Mouse (Mus musculus) heart, postnatal 36 days (tissue): Measurements from ENCODE around the gene Galnt5. TPM values are rescaled to one million over a fixed set of nuclear protein-coding genes. Genes with fewer than 3 reads are reported as not detected.

ENCODE experiments used
- DNase-seq, 2 experiments: peaks; one replicate each; pipeline ENCODE4 v3.0.0; 2021 to 2022
- intact Hi-C: fragments of 180-260 bp; cut with DNase I; formaldehyde crosslinking; loops from one replicate; pipeline ENCODE4 v1.15.1; 2025
- total RNA-seq, 2 experiments: library from RNA; stranded (reverse); gene quantifications; 2 replicates each; pipeline ENCODE4 v1.2.3; 2021

Galnt5 gene
- under 1 TPM in 1 of 2 experiments, not detected in 1; 0.08 TPM for total RNA-seq

DNA sequence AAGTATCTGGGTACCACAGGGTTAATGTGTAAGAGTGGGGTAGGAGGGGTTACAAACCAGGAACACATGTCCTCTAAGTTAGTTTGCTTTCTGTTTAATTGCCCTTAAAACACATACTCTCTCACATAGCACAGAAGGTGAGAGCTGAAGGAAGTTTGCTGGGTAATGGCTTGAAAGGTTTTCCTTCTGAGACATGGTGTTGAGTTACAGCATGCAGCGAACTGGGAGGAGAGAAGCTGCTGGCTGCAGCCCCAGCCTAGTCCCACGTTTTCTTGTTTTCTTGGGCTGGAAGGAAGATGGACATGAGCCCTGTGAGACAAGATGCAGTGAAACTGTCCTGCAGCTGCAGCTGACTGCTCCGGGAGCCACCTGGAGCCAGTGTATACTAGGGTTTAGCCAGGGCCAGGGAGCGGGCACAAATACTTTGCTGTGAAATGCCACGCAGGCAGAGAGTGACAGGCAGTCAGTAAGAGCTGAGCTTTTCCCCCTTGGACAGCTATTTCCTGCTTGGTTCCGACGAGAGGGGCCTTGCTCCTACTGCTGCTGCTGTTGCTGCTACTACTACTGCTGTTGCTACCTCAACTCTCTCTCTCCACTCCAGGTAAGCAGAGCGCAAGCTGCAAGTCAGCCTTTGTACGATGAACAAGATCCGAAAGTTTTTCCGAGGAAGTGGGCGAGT is at the start of gene Galnt5:
Galnt5 (plus strand) TSS at position 133 of the 679 bp plus-strand sequence.
- no peak for DNase-seq

DNA sequence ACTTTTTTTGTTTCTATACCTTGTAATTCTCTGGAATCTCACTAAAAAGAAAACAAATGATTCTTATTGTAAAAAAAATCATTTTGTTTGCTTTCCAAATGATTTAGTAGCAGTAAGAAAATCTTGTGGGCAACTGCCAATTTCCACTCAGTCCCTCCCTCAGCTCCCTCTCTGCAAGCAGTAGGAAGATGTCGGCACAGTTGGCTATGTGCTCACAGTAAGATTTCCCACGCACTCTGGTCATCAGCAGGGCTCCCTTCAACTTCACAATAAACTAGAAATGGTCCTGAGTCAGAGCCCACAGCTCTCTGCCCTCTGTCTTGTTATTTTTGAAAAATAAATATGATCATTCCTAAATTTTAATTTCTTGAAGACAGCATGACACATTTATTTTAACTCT is 46.1 kb upstream of the Galnt5 start:
- intact Hi-C loops = no loop called here

More for the DNA sequence above, at the start of gene Galnt5:
- intact Hi-C loops = no loop called here

DNA sequence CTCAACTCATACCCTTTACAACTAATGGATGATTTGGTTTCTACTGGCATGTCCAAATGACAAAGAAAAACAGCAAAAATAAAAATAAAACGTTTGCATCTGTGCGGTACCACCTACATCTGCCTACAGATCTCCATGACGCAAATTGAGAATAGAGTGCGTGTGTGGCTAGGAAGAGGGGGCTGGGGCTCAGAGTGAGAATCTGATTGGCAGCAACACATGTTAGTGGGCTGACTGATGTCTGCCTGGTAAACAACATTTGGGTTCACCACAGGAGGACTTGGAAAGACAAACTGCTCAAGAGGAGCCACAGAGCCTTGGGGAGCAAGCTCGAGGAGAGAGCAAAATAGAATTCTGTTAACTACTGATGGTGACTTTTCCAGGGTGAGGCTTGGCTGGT is 36.9 kb upstream of the Galnt5 start:
- DNase-seq = no peak
- intact Hi-C loops = no loop called here

More for the DNA sequence above, 46.1 kb upstream of the Galnt5 start:
- DNase-seq = no peak

DNA sequence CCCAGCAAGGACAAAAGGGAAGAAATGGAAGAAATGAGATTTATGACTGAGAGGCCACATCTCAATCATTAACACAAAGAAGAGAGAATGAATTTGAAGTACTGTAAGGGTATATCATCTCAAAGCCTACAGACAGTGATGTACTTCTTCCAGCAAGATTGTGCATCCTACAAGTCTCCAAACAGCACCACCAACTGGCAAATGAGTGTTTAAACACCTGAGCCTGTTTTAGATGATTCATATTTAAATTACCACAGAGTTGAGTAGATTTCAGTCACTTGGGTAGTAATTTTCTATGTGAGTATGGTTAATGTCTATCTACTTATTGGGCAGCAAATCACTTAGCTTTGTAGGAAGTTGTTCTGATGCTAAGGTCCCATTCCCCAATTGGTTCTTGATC is 15.4 kb upstream of the Galnt5 start:
- intact Hi-C loops = no loop called here

DNA sequence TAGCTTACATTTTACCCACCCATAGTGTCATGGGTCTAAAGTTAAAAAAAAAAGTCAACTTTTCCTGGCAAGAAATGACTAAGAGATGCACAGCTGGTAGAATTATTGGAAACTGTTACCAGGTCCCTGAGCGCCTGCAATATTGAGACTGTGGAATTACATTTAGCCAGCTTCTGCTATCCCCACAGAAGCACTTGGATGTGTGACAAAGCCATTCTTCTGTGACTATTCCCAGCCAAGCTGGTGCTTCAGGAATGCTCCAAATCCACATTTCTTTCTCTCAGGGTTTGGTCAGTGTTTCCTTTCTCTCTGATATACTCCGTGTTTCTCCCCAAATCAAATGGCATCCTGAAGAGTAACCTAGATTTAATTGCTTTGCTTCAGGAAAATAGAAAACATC is 6.6 kb upstream of the Galnt5 start:
- no peak for DNase-seq
- intact Hi-C loops = no loop called here

More for the DNA sequence above, 15.4 kb upstream of the Galnt5 start:
- DNase-seq = no peak

DNA sequence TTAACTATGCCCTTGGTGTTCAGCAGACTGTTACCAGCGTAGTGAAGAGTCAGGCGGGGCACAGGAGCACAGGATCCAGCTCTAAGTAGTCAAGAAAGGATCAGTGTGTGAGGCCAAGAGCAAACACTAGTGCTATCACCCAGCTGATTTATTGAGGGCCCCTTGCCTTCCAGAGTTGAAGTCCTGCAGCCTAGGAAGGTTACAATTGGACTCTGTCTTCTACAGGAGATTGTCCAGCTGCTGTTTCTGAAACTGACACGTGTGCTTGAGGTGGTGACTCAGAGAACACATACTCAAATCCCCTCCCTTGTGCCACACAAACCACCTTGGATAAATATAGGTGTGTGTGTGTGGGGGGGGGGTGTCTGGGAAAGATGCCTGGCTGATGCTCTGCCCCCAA is 3.8 kb downstream of the Galnt5 start:
- DNase-seq = no peak
- intact Hi-C loops = no loop called here

DNA sequence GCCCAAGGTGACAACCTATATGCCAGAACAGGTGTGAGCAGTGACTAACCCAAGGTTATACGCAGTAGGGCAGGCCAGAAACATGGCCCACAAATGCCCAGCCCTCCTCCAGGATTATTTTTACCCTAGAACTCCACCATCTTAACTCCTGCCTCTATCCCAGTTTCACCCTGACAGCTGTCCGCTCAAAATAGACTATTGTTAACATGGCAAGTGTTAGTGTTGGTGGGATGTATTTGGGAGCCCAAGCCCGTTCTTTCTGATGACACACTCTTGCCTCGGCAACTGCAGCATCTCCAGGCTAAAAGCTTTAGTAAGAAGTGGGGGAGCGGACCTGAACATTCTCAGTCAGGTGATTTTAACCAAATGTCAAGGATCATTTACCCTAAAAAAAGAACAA is 9.4 kb downstream of the Galnt5 start:
- intact Hi-C loops = no loop called here

DNA sequence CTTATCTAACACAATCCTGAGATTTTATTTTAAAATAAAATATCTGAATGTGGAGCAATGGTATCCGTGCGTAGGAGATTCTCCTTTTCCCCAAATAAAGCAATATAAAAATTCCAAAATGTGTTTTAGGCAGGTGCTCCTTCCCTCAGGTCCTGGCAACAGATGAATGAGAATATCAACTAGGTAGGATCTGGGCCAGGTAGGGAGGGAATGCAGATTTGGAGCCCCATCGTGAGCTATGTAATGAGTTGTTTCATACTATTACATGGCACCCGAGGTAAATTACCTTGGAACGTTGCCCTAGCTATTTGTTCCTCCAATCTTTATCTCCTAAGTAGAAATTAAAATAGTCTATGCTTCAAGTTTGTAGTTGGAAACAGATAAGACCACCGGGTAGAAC is 25.9 kb downstream of the Galnt5 start:
- intact Hi-C loops = loop anchor here (10.0 kb wide), 1 partner anchor 641 kb away; no protein-coding TSS in a partner anchor
- no peak for DNase-seq

More for the DNA sequence above, 9.4 kb downstream of the Galnt5 start:
- DNase-seq = no peak

DNA sequence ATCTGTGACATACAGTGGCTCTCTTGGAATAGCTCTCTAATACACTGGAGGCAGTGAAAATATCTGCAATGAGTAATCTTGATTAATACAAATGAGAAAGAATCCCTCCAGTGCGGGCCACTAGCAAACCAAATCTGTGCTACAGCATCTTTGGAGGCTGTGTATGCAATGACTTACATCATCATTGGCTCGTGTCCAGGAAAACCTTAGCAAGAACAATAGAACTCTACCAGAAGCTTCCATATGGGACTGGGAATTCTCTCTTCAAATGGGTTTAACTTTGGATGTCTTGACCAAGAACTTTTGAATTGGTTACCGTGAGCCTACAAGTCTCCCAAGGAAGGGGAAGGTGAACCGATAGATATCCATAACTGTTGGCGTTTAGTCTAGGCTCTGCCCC is 29.1 kb downstream of the Galnt5 start:
- DNase-seq = no peak
- intact Hi-C loops = loop anchor here (10.0 kb wide), 1 partner anchor 638 kb away; no protein-coding TSS in a partner anchor

DNA sequence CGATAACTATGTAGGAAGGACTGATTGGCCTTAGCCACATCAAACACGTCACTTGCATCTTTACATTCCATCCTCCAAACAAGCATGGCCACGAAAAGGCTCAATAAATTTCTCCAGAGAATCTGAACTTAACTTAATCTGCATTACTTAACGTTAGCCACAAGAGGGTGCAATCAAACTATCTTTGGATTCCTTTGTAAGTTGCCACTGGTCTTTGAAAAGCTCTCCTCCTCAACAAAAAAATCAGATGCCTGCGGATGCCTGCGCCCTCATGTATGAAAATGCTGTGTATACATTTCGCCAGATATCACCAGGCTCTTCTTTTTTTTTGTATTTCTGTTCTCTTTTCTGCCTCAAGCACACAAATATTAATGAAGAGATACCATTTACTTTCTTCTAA is 31.7 kb downstream of the Galnt5 start:
- intact Hi-C loops = loop anchor here (10.0 kb wide), 1 partner anchor 635 kb away; no protein-coding TSS in a partner anchor
- no peak for DNase-seq

DNA sequence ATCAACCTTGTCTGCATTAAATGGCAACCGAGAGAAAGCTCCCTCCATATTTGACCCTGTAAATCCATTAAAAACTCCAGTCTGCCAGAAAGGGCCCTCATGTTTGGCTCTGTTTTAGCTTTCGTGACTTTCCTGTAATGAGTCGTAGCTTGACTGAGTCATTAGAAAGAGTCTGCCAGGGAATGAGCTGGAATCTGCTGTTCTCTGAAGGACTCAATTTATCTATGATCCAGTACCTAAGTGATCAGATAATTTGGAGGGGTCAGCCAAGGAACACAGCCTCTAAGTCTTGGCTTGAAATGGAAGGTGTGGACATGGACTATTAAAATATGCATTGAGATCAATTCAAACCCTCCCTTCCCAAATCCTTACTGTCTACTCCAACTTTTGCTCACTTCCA is 33.7 kb downstream of the Galnt5 start:
- intact Hi-C loops = no loop called here
- no peak for DNase-seq

DNA sequence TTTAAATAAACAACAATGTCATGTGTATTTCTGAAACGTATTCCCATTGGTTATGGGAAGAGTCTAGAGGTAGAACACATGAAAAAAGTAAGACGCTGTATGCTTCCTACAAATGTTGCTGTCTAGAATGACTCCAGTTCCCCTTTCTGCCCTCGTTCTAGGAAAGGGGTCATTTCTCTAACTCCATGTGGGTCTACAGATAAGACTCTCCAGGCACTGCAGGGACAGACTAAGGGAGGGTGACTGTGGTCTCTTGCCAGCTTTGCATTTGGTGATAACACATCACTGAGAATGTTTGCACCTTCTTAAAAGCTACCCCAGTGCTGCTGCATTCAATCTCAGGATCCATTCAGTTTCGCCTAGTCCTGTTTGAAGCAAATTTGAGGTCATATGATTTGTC is 38.0 kb downstream of the Galnt5 start:
- no peak for DNase-seq
- intact Hi-C loops = no loop called here

DNA sequence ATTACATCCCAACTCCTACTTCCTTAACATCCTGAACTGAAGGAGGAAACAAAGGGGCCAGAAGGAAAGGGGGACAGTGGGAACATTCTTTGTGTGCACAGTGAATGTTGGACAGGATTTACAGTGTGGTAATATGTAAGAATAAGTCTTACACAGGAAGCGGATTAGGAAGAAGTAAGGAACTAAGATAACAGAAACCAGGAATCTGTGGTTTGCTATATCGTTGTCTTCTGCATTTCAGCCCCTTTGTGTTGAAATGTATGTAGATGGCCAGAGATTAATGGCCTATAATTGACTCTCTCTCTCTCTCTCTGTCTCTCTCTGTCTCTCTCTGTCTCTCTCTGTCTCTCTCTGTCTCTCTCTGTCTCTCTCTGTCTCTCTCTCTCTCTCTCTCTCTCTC is 39.2 kb downstream of the Galnt5 start:
- intact Hi-C loops = no loop called here

DNA sequence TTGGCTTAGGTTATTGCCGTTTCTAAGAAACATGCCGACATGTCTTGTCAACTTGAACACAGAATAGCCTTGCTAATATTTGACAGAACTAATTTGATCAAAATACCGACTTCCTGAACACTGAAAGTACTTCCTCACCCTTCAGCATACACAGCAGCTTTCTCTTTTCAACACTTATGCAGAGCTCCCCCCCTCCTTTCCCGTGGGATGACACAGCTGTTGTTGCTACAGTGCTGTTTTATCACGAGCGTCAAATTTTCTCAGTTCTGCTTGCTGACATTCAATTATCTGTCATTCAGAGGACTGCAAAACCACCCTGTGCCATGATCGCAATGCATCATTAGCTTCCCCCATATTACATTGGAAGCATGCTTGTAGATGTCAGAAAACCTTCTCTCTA is 44.2 kb downstream of the Galnt5 start:
- intact Hi-C loops = no loop called here

More for the DNA sequence above, 39.2 kb downstream of the Galnt5 start:
- DNase-seq = no peak

DNA sequence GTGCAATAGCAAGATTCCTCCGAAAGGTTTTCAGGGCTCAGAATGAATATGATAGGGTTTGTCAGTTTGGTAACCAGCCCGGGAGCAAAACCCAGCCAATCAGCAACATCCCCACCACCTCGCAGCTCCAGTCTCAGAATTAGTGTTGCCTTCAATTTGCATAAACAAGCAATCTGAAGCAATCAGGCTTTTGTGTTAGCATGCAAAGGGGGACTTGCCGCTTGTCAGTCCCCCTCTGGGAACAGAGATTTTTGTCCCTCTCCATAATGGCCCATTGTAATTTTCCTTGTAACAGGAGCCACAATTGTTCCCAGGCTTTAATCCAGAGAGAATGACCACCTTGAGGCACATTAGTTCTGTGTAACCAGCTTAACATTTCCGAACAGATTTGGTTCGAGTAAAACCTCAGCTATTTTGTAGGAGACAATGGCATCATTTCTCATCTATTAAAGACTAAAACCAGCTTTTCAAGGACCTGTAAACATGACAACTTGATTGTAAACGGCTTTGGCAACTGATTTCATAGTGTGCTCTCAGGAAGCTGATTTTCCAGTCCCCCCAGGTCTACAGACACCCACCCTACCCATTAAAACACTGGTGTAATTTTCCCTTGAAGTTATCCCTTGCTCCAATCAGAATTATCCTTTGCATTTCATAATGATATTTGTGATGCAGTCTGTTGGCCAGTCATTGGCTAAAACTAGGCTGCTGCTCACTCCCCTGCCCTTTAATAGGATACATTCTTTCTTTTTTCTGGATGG is 55.3 kb downstream of the Galnt5 start, which contains the start of gene Ermn:
Ermn (minus strand) TSS at position 44 of the 761 bp plus-strand sequence.
- intact Hi-C loops = no loop called here

More for the DNA sequence above, 44.2 kb downstream of the Galnt5 start:
- peak in 1 of 2 experiments; percentile 5 for DNase-seq

DNA sequence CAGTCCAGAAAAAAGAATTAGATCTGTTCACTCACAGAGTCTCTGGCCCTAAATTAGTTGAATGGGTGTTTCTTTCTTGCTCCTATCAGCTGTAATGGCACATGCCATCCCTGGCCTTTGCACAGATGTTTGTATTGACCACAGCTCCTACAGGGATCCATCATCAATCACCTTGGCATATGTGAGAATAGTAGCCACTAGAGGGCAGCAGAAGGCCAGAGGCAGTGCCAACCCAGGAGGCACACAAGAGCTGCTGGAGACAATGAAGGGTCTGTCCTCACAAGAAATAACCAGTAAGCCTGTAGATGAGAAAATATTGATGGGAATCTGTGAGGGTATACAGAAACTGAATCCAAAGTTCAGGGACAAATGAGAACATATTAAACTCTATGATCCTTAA is 57.7 kb downstream of the Galnt5 start:
- intact Hi-C loops = loop anchor here (1.0 to 2.0 kb wide), 2 partner anchors 227 to 613 kb away; no protein-coding TSS in a partner anchor

More for the DNA sequence above, 55.3 kb downstream of the Galnt5 start, which contains the start of gene Ermn:
- no peak for DNase-seq

DNA sequence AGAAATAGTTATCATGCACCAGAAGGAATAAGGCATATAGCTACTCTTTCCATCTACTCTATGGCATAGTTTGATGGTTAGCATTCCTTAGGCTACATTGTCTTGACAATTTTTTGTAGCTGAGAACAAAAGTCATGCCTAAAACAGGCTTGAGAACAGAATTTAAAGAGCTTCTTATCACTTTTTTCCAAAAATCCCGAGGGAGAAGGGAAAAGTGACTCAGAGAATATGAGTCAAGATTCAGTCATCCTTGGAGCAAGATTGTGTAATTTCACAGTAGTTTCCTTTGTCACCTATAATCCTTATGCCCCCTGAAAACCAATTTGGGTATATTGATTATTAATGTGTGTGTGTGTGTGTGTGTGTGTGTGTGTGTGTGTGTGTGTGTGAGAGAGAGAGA is 82.2 kb downstream of the Galnt5 start:
- DNase-seq = no peak
- intact Hi-C loops = no loop called here

More for the DNA sequence above, 57.7 kb downstream of the Galnt5 start:
- peak; percentile 36 to 39 for DNase-seq

DNA sequence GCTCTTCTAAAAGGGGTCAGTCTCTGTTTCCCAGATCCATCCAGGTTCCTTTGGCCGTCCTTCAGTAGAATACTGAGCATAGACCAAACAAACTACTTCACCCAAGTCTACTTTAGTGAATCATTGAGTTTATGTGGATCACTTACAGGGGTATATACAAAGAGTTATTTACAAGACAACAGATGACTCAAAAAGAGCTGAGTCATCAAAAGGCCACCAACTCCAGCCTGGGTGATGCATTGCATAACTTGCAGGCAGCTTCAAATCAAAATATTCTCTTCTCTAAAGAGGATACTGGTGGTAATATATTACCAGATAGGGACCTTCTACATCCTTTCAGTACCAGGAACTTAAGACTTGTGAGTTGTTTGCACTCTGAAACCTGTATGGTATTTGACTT is 88.7 kb downstream of the Galnt5 start:
- no peak for DNase-seq
- intact Hi-C loops = no loop called here

DNA sequence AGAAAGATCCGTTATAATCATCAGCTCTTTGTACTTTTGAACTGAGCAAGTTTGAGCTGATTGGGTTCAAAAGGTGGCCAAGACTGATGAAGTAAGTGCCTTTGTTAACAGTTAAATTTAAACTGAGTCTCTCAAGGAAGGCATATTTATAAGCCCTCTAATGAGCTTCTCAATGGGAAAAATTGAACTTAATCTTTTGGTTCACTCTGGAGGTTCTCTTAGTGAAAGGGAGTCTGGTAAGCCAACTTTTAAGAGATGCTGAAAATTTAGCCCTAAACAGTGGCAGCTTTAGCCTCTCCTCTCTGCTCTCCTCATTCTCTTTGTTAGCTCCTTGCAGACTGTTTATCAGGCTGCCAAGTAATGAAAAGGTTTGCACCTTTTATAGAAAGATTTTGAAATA is 97.1 kb downstream of the Galnt5 start:
- no peak for DNase-seq
- intact Hi-C loops = no loop called here
